Mouse (Mus musculus) olfactory bulb, adult 2 months (tissue): ENCODE results near the gene Ttc27.

Experiments
- CTCF ChIP-seq: fragments of 200-500 bp; IDR thresholded peaks from 2 replicates; pipeline ENCODE4 v1.5.1; 2012; ENCODE audit warnings: low read depth, mild to moderate bottlenecking, low read length, moderate library complexity; ENCODE audit not compliant: insufficient read depth
- POLR2A ChIP-seq: fragments of 200-500 bp; IDR thresholded peaks from 2 replicates; pipeline ENCODE4 v1.6.1; 2012; ENCODE audit warnings: mild to moderate bottlenecking, low read depth, low read length, moderate library complexity; ENCODE audit not compliant: insufficient read depth

DNA sequence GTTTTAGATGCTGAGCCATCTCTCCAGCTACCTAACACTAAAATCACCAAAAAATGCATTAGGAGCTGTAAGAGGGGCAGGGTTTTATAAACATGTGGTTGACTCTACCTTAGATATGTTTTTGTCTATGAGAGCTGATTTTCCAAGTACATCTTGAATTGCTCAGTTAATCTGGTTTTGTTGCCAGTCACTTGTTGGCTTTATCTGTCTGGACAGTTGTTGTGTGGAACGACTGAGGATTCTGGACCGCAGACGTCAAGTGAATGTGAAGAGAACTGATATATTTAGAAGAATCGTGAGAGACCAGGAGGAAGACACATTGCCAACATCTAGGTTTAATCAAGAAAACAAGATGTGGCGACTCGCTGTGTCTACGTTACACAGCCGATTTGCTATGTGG, 5.9 kb upstream of the Ttc27 start:
- TF ChIP-seq POLR2A (no peak), CTCF (no peak)
